Mouse (Mus musculus) layer of hippocampus, postnatal 10 days (tissue): ENCODE measurements around the gene Fscn3. TPM values are rescaled to one million over a fixed set of nuclear protein-coding genes. Genes with fewer than 3 reads are reported as not detected.

Source experiments
- DNase-seq, 2 experiments: peaks; one replicate each; pipeline ENCODE4 v3.0.0; 2021; ENCODE audit warnings: low spot score in 2 of 2
- total RNA-seq, 2 experiments: library from RNA; stranded (reverse); gene quantifications; 2 replicates each; pipeline ENCODE4 v1.2.3; 2021

Gene Fscn3
- total RNA-seq, 2 experiments from 2014 or later, result not detected

DNA sequence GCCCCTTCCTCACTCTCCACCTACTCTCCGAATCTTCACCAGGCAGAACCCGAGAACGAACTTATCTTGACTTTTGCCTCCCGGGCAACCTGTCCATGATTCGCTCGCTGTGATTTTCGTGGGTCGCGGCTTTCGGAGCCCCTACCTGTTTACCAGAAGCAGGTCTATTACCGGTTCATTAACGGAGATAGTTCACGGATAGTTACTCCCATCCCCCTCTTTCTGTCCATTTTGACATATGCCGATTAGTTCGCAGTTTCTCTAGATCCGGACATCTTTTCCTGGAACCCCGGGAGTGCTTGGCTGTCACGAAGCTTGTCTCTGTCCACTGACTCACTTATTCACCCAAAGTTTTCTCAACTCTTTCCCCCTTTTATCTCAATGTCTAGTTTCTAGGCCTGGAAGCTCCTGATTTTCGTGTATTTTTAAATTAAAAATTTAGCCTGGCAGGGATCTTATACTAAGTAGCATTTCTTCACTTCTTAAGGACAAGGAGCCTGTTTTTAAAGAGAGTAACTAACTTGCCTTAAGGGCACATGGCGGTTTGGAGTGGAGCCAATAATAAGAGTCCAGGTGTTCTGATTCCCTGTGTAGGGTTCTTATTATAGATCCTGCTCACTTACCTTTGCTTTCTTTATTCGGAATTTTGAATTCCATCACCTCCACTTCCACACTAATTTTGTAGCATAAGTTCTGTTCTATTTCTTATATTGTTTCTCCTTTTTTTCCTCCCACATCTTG, 53.3 kb downstream of the Fscn3 start:
- no peak for DNase-seq

GRCm38 (mm10) chr6:28482711-28483315, 55.2 kb downstream of the Fscn3 start:
- DNase-seq, result no peak

- DNase-seq, result no peak
These were observed 58.4 kb downstream of the Fscn3 start for GRCm38 (mm10) chr6:28486008-28486407.

GRCm38 (mm10) chr6:28486471-28486870, 58.9 kb downstream of the Fscn3 start:
- DNase-seq, result no peak

GRCm38 (mm10) chr6:28486905-28487304, 59.3 kb downstream of the Fscn3 start:
- DNase-seq, result no peak

Other genes starting within 250 kb of the Fscn3 start
- 10 to 100 TPM; 16.8 to 17.6 TPM for gene Zfp800, start 29.8 kb upstream of the Fscn3 start, total RNA-seq
- gene Arf5, start 4.2 kb upstream of the Fscn3 start, total RNA-seq, result 100 to 1,000 TPM; 391 to 393 TPM
- 10 to 100 TPM; 16.4 to 16.9 TPM for gene Gcc1, start 601 bp downstream of the Fscn3 start, total RNA-seq
- not detected for gene Pax4, start 21.6 kb downstream of the Fscn3 start, total RNA-seq
- gene Snd1, start 47.4 kb downstream of the Fscn3 start, total RNA-seq, result 100 to 1,000 TPM; 126 TPM